Mouse (Mus musculus): ENCODE results near the gene Gm21861. TPM values are rescaled to one million over a fixed set of nuclear protein-coding genes. Genes with fewer than 3 reads are reported as not detected.
"Not testable (repeated sequence)": the region's sequence is repeated elsewhere in the genome, so short reads cannot be mapped to it uniquely, and the experiment has no call there.

Gm21861 gene
- polyA plus RNA-seq (2014; fragmentation: Nextera tagmentation; extraction: Ambion mirVana): not detected in 2 replicates

DNA sequence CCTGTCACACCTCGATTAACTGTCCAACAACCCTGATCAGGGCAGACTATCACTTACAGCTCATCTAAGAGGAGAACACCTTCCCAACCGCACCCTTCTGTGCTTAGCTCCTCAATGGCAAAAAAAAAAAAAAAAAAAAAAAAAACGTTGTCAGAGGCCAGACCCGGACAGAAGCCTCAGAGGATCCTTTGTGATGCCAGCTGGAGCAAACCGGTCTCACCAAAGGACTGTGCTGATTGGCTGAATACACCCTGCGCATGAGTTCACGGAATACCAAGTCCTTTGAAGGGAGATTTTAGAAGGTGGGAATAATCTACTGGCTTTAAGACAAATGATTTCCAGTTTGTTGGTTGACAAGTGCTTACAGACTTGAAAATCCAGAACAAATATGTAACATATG is at the start of gene Gm21861:
Gm21861 (minus strand) TSS at position 101 of the 400 bp plus-strand sequence.
- WGBS: no CpG with 5 or more reads among the region's 7 CpGs
- not testable (repeated sequence) for H3K36me3 ChIP-seq (ENCODE audit: control insufficient read depth, insufficient read depth, low read length); H3K9me3 ChIP-seq (ENCODE audit: control insufficient read depth, low read length); H3K27me3 ChIP-seq (ENCODE audit: control insufficient read depth, insufficient read depth, low read length); H3K27ac ChIP-seq (ENCODE audit: low read depth, low read length); H3K4me2 ChIP-seq; H3K9ac ChIP-seq (ENCODE audit: low read length); ATAC-seq (ENCODE audit: low FRiP score); H3K4me1 ChIP-seq (ENCODE audit: control insufficient read depth, insufficient read depth, low read length); H3K4me3 ChIP-seq (ENCODE audit: low read depth, low read length); DNase-seq (ENCODE audit: low spot score, missing footprints)
